Mouse (Mus musculus) heart, postnatal 14 days (tissue): ENCODE data around the gene Rnh1. TPM values are rescaled to one million over a fixed set of nuclear protein-coding genes. Genes with fewer than 3 reads are reported as not detected.

Source experiments
- DNase-seq, 2 experiments: peaks; one replicate each; pipeline ENCODE4 v3.0.0; 2021 to 2022
- intact Hi-C: fragments of 180-260 bp; cut with DNase I; formaldehyde crosslinking; loops from one replicate; pipeline ENCODE4 v1.15.1; 2025
- total RNA-seq, 2 experiments: library from RNA; stranded (reverse); gene quantifications; 2 replicates each; pipeline ENCODE4 v1.2.3; 2021

Gene Rnh1
- total RNA-seq, 2 experiments from 2014 or later: 60.8 to 70.2 TPM

DNA sequence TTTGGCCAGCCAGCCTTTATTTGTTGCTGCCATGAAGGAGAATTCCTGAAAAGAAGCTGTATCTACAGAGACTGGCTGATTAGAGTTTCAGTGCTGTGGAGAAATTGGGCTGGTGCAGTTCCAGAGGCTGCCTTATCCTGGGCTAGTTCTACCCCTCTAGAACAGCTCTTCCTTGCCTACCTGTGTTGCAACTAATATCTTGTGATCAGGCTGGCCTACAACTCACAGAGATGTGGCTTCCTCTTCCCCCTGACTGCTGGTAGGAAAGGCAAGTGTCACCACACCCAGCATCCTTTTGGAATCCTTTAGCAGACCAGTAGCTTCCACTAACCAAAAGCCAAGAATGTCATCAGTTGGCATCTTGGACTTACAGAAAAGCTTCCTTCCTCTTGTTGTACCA is 2.8 kb downstream of the Rnh1 start:
- intact Hi-C loops: loop anchor here (5.0 to 10.0 kb wide), 4 partner anchors 48 to 313 kb away; partner anchors contain the start of genes Bet1l, Gm45785, Phrf1 and Ptdss2
- DNase-seq: no peak

DNA sequence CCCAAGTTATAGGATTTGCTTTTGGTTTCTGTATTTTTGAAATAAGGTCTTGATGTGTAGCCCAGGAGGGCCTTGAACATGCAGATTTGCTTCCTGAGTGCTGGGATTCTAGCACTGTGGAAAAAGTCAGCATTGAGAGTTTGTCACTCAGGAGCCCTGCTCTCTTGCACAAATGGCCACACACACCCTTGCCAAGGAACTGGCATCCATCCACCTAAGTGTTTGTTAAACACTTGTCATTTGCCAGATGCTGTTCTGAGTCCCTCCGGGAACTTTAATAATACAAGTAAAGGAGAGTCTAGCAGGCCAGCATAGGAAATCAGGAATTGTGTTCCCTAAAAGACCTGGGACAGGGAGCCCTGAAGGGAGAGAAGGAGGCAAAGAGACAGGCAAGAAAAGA is 3.4 kb downstream of the Rnh1 start:
- no peak for DNase-seq
- intact Hi-C loops: loop anchor here (10.0 kb wide), 1 partner anchor 56 kb away; the partner anchor contains the start of gene Phrf1

DNA sequence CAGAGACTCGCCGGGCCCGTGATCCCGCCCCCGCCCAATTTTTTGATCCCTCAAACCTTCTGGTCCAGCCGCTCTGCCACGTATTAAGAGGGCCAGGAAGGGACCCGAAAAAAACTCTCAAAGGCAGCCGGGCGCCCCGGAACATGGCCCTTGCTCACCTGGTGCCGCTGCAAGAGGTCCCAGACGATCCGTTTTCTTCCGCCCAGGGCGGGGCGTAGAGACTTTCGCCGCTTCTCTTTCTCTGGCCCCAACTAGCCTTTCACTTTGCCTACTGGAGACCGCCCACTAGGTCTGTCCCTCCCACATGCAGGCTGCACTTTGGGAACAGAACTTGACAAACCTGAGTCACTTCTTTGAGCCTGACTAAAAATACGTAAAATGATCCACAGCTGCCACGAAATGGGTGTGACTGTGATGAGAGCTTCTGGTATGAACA is 4.1 kb downstream of the Rnh1 start:
- intact Hi-C loops: loop anchor here (10.0 kb wide), 1 partner anchor 56 kb away; the partner anchor contains the start of gene Phrf1
- peak; percentile 69 for DNase-seq

DNA sequence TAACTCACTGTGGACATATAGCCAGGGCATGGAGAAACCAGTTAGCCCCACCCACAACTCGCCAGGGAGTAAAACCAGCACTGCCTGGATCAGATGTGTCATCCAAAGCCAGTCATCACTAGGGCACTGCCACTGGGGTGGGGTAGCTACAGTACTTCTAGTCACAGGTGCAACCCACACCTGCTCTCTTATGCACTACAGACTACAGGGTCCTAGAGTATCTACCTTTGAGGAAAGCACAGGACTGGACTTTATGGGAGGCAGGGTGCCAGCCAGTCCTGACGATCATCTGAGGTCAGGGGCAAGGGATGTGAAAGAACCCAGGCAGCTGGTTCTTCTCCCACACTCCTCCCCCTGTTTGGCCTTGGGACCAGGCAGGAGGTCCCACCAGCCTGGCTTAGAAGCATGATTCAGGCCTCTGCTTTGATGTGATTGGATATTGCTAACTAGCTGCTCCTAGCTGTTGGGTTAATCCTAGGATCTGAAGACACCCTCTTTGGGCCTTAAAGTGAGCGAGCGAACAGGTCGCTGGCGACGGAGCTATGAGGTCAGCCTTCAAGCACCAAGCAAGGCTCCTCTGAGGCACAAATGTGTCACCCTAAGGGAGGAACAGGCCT is 4.6 kb downstream of the Rnh1 start:
- intact Hi-C loops: loop anchor here (10.0 kb wide), 1 partner anchor 57 kb away; the partner anchor contains the start of gene Phrf1
- DNase-seq: peak; percentile 37 to 59

DNA sequence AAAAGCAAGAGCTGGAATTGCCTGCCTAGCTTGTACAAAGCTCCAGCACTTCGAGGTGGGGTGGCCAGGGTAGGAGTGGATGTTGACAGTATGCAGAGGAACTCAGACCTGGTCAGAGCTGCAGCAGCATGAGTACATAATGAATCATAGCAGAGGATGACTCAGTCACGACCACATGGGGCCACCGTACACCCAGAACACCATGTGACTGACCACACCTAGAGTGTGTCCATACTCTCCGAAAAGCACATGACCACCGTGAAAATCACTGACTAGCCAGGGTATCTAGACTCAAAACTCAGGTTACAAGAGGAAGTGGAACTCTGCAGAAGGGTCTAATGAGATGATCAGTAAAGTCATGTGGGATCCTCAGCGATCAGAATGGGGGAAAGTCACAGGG is 7.8 kb downstream of the Rnh1 start:
- intact Hi-C loops: loop anchor here (10.0 kb wide), 1 partner anchor 60 kb away; the partner anchor contains the start of gene Phrf1

DNA sequence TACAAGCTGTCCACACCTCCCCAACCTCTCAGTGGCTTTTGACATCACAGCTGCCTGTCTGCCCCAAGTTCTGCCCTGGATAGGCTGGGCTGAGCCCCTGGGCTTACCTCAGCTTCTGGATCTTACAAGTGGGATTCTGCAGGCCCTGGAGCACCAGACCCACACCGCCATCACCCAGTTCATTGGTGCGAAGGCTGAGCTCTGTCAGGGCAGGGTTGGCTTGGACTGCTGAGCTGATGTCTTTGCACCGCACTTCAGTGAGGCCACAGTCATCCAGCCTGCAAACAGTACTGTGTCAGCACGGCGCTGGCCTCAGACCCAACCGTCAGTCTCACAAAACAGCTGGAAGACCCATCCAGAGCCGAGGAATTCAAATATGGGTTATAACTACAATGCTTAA is 8.3 kb downstream of the Rnh1 start:
- DNase-seq: no peak
- intact Hi-C loops: loop anchor here (10.0 kb wide), 1 partner anchor 60 kb away; the partner anchor contains the start of gene Phrf1

More for the DNA sequence above, 7.8 kb downstream of the Rnh1 start:
- no peak for DNase-seq

- intact Hi-C loops: no loop called here
- DNase-seq: no peak
Measured at GRCm38 (mm10) chr7:141155362-141155761, 17.3 kb downstream of the Rnh1 start.

DNA sequence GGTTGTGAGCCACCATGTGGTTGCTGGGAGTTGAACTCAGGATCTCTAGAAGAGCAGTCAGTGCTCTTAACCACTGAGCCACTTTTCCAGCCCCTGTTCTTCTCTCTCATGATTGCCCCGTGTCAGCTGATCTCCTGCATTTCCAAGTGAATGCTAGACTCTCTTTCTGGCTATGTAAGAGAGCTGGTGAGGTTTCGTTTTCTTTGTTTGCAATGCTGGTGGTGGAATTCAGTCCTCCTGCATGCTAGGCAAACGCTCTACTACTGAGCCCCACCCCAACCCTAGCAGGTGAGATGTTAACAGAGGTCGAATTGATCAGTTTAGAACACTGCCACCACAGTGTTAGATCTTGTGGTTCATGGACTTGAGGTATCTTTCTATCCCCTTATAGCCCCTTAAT is 24.0 kb downstream of the Rnh1 start:
- intact Hi-C loops: no loop called here
- DNase-seq: no peak

GRCm38 (mm10) chr7:141147044-141147443 is 25.6 kb downstream of the Rnh1 start:
- DNase-seq: no peak
- intact Hi-C loops: no loop called here

- intact Hi-C loops: no loop called here
- DNase-seq: no peak
Measured at GRCm38 (mm10) chr7:141146043-141146595, 26.5 kb downstream of the Rnh1 start.

DNA sequence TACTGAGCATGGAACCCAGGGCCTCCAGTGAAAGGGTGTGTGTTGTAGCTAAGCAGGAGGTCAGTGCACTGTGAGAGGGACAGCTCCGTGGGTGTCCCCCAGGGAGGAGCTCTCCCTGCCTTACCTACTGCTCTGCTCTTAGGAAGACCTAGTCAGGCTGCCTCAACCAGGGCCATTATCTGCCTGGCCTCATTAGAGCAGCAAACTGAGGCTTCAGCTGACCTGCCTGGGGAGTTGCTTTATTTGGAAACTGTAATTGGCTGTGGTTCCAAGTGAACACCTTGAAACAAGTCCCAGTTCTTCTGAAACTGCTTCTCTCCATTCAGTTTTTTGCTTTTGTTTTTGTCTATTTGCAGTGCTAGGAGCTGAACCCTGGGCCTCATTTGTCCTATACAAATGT is 27.3 kb downstream of the Rnh1 start:
- intact Hi-C loops: no loop called here
- no peak for DNase-seq

- intact Hi-C loops: no loop called here
Measured at GRCm38 (mm10) chr7:141144650-141145049, 28.0 kb downstream of the Rnh1 start.

GRCm38 (mm10) chr7:141143861-141144260 is 28.8 kb downstream of the Rnh1 start:
- DNase-seq: no peak
- intact Hi-C loops: no loop called here

More at GRCm38 (mm10) chr7:141144650-141145049, 28.0 kb downstream of the Rnh1 start:
- no peak for DNase-seq

DNA sequence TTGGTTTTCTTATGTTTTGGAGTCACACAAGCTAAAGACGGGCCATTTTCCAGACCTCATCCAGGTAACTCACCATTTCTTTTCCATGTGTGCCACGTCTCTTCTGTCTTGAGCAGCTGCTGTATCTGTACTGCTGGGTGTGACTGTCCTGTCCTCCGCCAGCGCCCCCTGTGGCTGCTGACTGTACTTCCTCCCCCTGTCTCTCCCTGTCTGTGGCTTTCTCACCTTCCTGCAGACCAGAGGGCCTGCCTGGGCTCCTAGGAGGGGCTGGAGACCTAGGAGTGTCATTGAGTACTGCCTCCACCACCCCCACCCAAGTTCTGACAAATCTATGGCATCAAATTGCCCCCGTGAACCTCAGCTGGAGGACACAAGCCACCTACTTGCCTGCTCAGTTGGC is 29.5 kb downstream of the Rnh1 start:
- peak; percentile 28 to 44 for DNase-seq

DNA sequence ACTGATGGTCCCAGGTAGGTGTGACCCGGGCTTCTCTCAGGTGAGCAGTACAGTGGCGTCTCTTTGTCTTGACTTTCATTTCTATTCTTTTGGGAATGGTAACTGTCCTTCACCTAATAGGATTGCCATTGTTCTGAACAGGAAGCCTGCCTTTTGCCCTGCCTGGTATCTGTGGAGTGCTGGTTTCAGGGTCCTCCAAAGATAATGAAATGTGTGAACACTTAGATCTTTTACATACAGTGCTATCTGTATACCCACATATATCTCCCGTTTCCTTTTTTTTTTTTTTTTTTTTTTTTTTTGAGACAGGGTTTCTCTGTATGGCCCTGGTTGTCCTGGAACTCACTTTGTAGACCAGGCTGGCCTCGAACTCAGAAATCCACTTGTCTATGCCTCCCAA is 31.3 kb downstream of the Rnh1 start:
- no peak for DNase-seq
- intact Hi-C loops: no loop called here

More for the DNA sequence above, 29.5 kb downstream of the Rnh1 start:
- intact Hi-C loops: no loop called here

DNA sequence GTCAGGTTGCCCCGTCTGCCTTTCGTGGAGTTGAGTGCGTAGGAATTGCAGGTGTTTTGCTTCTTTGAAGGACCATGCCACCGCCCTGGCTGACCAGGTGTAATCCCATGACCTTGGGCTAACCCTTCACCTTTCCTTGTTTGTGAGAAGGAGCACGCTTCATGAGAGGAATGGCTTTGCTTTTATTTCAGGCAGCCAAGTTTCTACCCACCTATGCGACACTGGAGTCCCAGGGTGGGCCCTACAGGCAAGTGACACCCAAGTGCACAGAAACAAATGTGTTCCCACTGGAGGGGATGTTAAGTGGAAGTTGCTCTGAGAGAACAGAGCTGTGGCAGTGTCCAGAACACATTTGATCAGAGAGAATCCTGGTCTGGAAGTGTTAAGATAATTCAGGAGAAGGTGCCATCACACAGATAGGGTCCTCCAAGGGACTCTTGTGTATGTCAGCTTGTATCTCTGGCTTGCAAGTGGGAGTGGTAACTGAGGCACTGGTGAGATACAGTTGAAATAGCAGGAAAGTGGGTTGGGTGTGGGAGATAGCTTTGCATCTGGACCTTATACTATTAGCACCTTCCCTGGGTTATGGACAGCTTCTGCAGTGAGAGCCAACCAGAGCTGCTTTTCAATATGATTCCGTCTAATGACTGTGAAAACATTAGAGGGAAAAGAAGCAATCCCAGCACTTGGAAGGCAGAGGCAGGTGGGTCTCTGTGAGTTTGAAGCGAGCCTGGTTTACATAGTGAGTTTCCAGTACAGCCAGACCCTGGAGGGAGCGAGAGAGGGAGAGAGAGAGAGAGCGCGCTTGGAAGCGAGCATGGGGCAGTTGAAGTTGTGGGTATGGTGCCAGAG is 40.5 kb downstream of the Rnh1 start:
- intact Hi-C loops: loop anchor here (2.0 kb wide), 1 partner anchor 39 kb away; no protein-coding TSS in a partner anchor
- DNase-seq: no peak

- peak; percentile 89 to 92 for DNase-seq
- intact Hi-C loops: loop anchor here (2.0 kb wide), 1 partner anchor 38 kb away; no protein-coding TSS in a partner anchor
Measured at GRCm38 (mm10) chr7:141131024-141131820, 41.4 kb downstream of the Rnh1 start.

DNA sequence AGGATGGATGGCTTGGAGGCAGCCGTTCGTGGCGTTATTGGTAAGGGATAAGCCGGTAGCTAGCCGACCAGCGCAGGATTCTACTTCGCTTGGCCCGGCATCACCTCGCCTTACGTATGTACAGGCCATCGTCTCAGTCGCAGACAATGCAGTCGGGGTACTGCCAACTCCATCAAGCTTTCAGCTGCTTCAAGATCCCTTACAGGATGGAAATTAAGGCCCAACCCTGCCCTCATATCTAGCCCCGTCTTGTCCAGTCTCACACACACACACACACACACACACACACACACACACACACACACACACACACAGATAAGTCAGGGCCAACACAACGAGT is 49.2 kb downstream of the Rnh1 start:
- no peak for DNase-seq
- intact Hi-C loops: loop anchor here (5.0 kb wide), 1 partner anchor 49 kb away; the partner anchor contains the start of gene Rnh1

DNA sequence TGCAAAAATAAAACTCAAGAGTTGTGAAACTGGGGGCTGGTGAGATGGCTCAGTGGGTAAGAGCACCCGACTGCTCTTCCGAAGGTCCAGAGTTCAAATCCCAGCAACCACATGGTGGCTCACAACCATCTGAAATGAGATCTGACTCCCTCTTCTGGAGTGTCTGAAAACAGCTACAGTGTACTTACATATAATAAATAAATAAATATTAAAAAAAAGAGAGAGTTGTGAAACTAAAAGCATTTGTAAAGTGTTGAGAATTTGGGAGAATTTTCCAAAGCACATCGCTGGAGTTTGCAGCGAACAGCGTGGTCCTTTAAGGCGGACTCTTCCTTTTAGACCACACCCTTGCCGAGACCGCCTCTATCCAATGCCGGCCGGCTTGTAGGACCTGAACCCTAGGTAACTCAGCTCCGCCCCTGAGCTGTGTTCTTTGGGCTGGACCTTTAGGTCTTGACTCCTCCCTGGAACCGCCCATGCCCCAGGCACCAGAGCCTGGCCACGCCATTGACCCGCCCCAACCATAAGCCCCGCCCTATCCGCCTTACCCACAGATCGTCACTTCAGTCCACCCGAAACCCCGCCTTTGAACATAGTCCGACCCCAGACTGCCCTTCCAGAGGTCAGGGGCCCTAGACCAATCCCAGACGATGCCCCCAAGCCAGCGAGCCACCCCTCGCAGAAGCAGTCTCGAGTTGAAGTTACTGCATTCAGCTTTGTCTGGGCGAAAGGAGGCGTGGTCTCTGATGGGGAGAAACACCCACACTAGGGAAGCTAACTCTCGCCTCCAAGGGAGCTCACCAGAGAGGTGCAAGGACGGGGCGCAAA is 49.8 kb downstream of the Rnh1 start:
- DNase-seq: peak; percentile 92 to 94
- intact Hi-C loops: loop anchor here (5.0 kb wide), 1 partner anchor 49 kb away; the partner anchor contains the start of gene Rnh1
